Mouse (Mus musculus) urinary bladder, postnatal 14 days (tissue): ENCODE data around the gene Cdh22.

ENCODE experiments used
- DNase-seq: peaks from one replicate; pipeline ENCODE4 v3.0.0; 2021; ENCODE audit warnings: low spot score

Gene Cdh22

GRCm38 (mm10) chr2:165153006-165153405 lies 81.6 kb downstream of the Cdh22 start:
- DNase-seq = no peak

- no peak for DNase-seq
Measured at GRCm38 (mm10) chr2:165149741-165150140, 84.9 kb downstream of the Cdh22 start.

GRCm38 (mm10) chr2:165145821-165146220 lies 88.8 kb downstream of the Cdh22 start:
- no peak for DNase-seq

- no peak for DNase-seq
Measured at GRCm38 (mm10) chr2:165143487-165143886, 91.2 kb downstream of the Cdh22 start.

GRCm38 (mm10) chr2:165136049-165136448 lies 98.6 kb downstream of the Cdh22 start:
- DNase-seq = no peak

- DNase-seq = no peak
Measured at GRCm38 (mm10) chr2:165133566-165133965, 101.1 kb downstream of the Cdh22 start.

- no peak for DNase-seq
Measured at GRCm38 (mm10) chr2:165131428-165131827, 103.2 kb downstream of the Cdh22 start.

GRCm38 (mm10) chr2:165129189-165129588 lies 105.5 kb downstream of the Cdh22 start:
- no peak for DNase-seq

- DNase-seq = no peak
Measured at GRCm38 (mm10) chr2:165126896-165127562, 107.6 kb downstream of the Cdh22 start.

- no peak for DNase-seq
Measured at GRCm38 (mm10) chr2:165121206-165121840, 113.3 kb downstream of the Cdh22 start.

- no peak for DNase-seq
Measured at GRCm38 (mm10) chr2:165120765-165121164, 113.9 kb downstream of the Cdh22 start.

- no peak for DNase-seq
Measured at GRCm38 (mm10) chr2:165113733-165114132, 120.9 kb downstream of the Cdh22 start.

GRCm38 (mm10) chr2:165112149-165112548 lies 122.5 kb downstream of the Cdh22 start:
- peak; percentile 91 for DNase-seq

- no peak for DNase-seq
Measured at GRCm38 (mm10) chr2:165106585-165106984, 128.1 kb downstream of the Cdh22 start.

- DNase-seq = no peak
Measured at GRCm38 (mm10) chr2:165105513-165106079, 129.1 kb downstream of the Cdh22 start.

GRCm38 (mm10) chr2:165102920-165103319 lies 131.7 kb downstream of the Cdh22 start:
- no peak for DNase-seq

GRCm38 (mm10) chr2:165100749-165101148 lies 133.9 kb downstream of the Cdh22 start:
- no peak for DNase-seq

- no peak for DNase-seq
Measured at GRCm38 (mm10) chr2:165098861-165099260, 135.8 kb downstream of the Cdh22 start.

- no peak for DNase-seq
Measured at GRCm38 (mm10) chr2:165096367-165096766, 138.3 kb downstream of the Cdh22 start.

GRCm38 (mm10) chr2:165092393-165092792 lies 142.3 kb downstream of the Cdh22 start:
- no peak for DNase-seq

- no peak for DNase-seq
Measured at GRCm38 (mm10) chr2:165091433-165091965, 143.2 kb downstream of the Cdh22 start.

GRCm38 (mm10) chr2:165090650-165091049 lies 144.0 kb downstream of the Cdh22 start, which contains the start of gene 1700025C18Rik:
Gene 1700025C18Rik (minus strand): TSS chr2:165090750.
- DNase-seq = no peak

GRCm38 (mm10) chr2:165089470-165089869 lies 145.2 kb downstream of the Cdh22 start:
- no peak for DNase-seq
